Mouse (Mus musculus): Measurements from ENCODE around the gene Astn2.

DNA sequence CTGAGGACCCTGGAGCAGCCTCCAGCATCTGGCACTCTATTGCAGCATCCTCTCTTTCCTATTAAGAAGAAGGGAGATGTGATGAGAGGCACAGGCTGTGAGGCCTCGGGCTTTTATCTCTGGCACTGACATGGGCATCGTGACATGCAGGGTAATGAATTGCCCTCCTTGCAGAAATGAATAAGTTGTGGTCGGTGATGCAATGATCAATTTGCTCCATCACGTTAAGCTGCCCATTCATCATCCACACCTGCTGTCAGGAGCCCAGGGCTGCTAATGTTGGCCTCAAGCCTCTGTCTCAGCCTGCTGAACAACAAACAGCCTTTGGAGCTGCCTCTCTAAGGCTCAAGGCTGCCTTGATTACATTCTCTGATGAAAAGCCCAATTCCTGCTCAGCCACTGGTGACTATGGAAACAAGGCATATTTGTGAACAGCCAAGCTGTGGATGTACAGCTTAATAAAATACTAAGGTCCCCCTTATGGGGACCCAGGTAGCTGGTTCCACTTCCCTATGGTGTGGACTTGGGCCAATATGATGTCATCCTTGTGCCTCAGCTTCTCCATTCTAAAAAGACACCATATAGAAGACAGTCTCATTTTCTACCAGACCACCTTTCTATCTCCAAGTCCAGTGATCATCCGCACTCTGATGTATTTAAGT, 515.9 kb downstream of the Astn2 start:
- TF ChIP-seq CTCF (IDR thresholded peaks at IDR 0.05), result no peak
- no peak for TF ChIP-seq EP300 (IDR thresholded peaks at IDR 0.05)
